Mouse (Mus musculus): ENCODE measurements around the gene Mrps6. TPM values are rescaled to one million over a fixed set of nuclear protein-coding genes. Genes with fewer than 3 reads are reported as not detected.

Gene Mrps6
- polyA plus RNA-seq (2015; fragmentation: Nextera tagmentation; extraction: Ambion mirVana): 60.3 and 61.2 TPM in 2 replicates

DNA sequence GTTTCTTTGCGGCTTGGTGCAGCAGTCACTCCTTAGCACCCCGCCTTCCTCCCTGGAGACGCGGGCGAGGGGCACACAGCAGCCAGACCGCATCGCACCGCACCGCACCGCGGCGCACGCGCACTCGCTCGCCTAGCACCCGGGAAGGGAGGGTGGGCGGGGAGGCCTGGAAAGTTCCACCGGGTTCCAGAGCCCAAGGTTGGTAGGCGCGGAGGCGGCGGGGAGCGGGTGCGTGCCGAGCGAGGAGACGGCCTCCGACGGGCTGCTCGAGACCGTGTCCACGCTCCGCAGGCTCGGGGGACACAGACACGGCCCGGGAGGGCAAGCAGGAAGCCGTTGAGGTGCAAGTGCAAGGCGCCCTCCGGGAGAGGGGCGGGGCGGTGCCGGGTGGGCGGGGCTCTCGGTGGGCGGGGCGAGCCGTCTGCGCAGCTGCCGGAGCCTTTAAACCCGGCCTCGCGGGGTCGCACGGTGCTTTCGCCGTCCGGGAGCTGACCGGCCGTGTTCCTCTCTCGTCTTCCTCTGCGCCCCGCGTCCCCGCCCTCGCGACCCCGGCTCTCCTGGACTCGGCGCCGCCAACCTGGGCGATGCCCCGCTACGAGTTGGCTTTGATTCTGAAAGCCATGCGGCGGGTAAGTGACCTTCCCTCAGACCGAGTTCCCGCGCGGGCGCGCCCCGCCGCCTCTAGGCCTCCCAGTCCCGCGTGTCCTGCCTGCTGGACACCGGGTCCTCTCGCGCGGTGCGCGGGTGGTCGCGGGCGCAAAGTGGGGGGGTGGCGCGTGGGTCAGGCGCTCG is at the start of gene Mrps6, which contains the start of the genes Gm49711 and Slc5a3:
TSS of gene Mrps6 (plus strand) at position 419 of the 792 bp plus-strand sequence.
TSS of gene Gm49711 (plus strand) at position 465 of the 792 bp plus-strand sequence.
TSS of gene Slc5a3 (plus strand) at position 471 of the 792 bp plus-strand sequence.
- Histone ChIP-seq H3K4me1 (replicated peaks; ENCODE audit: control insufficient read depth, insufficient read depth, low read length) (peaks cover 5% of the 10 kb centered on the region; the same call in 1 of the 2 replicates), H3K27me3 (ENCODE audit: control insufficient read depth, insufficient read depth, low read depth, low read length) (peaks cover 5% of the 10 kb centered on the region; the same call in 1 of the 2 replicates), H3K9me3 (ENCODE audit: control insufficient read depth, low read length) (peaks cover 12% of the 10 kb centered on the region), H3K4me3 (ENCODE audit: low read length) (peak within 1 kb of the TSS; percentile 89), H3K9ac (ENCODE audit: low read length) (peak within 1 kb of the TSS; percentile 79), H3K4me2 (ENCODE audit: low read depth, low read length) (peak within 1 kb of the TSS; percentile 97), H3K27ac (ENCODE audit: low read length) (peak within 1 kb of the TSS; percentile 44; the same call in 1 of the 2 replicates), H3K36me3 (ENCODE audit: control insufficient read depth, insufficient read depth, low read length) (no peaks in the 10 kb centered on the region)
- WGBS: under 1% methylated on average over 79 of the region's 99 CpGs
- ATAC-seq (ENCODE audit: low read depth): peak; percentile 96

DNA sequence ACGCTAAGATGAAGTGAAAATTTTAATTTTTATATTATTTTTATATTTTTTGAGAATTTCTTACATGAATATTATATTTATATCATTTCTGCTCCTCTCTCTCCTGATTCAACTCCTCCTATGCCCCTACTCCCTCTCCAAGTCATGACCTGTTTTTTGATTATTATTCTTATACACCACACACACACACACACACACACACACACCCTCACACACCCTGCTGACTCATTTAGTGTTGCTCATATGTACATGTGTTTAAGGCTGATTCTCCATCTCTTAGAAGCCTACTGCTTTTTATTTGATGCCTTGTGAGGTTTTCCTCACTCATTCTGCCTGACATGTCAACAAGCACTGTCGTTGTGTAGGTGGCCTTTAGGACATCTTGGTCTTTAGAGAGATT is 48.5 kb upstream of the Mrps6 start:
- Histone ChIP-seq H3K9ac (ENCODE audit: low read length) (no peak overlapping the region), H3K9me3 (ENCODE audit: control insufficient read depth, low read length) (no peaks in the 10 kb centered on the region), H3K4me1 (replicated peaks; ENCODE audit: control insufficient read depth, insufficient read depth, low read length) (no peaks in the 10 kb centered on the region), H3K27me3 (ENCODE audit: control insufficient read depth, insufficient read depth, low read depth, low read length) (no peaks in the 10 kb centered on the region), H3K4me3 (ENCODE audit: low read length) (no peak overlapping the region), H3K36me3 (ENCODE audit: control insufficient read depth, insufficient read depth, low read length) (no peaks in the 10 kb centered on the region), H3K4me2 (ENCODE audit: low read depth, low read length) (no peak overlapping the region), H3K27ac (ENCODE audit: low read length) (no peak overlapping the region)
- no peak for ATAC-seq (ENCODE audit: low read depth)
- WGBS: 90% methylated on average over 2 of the region's 2 CpGs

DNA sequence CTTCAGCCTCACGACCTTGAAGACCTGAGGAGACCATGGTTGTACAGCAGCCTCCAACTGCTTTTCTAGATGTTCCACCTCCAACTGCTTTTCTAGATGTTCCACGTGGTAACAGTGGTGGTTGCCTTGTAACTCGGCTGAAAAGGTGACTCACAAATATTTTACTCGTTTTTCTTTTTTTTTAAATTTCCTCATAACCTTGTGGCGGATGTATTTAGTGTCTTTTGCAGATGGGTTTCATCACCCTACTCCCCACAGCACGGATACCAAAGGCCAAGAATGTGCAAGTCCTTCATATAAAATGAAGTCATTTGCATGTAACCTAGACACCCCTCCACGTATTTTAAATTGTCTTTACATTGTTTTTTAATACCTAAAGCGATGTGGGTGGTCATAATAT is 41.3 kb upstream of the Mrps6 start:
- WGBS: 76% methylated on average over 8 of the region's 8 CpGs
- ATAC-seq (ENCODE audit: low read depth): no peak
- no peak overlapping the region for H3K4me2 ChIP-seq (ENCODE audit: low read depth, low read length)

DNA sequence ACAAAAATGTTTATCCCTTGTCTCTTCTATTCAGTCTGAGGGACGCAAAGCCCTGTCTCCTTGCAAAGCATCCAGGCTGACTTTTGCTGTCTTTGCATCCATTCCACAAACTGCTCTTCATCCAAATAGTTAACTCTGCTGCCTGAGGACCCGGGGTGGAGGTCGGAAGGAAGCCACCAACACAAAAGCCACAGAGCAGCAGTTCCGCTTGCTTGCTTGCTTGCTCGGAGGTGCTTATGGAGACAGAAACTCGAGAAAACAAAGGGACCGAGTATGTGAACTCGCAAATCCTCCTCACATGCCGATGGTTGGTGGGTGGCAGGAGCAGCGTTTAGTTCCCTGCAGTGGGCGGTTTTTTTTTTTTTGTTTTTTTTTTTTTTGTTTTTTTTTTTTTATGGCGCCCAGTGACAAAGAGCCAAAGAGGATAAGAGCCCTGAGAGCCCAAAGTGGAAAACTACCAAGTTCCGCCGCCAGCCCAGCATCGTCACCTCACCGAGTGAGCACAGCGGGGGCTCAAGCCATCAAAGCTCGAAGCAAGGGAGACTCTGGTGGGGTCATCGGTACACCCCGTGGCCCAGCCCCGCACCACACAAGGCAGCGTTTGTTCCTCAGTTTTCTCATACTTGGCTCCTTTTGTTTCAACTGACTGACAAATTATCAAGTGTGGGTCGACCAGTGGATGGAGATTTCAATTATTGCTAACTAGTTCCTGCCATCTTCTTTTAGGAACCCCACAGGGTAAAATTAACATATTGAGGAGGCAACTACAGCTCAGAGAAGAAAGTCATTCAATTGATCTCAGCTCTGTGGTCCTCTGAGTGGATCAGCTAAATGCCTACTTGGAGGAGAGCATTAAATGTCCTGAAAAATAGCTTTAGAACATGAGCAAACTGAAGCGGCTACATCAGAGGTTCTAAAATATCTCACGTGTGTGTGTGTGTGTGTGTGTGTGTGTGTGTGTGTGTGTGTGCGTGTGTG is 38.6 kb upstream of the Mrps6 start:
- Histone ChIP-seq H3K27me3 (ENCODE audit: control insufficient read depth, insufficient read depth, low read depth, low read length) (no peaks in the 10 kb centered on the region; the same call in 1 of the 2 replicates), H3K27ac (ENCODE audit: low read length) (peak overlapping the region; percentile 57), H3K4me3 (ENCODE audit: low read length) (peak overlapping the region; percentile 47), H3K4me1 (replicated peaks; ENCODE audit: control insufficient read depth, insufficient read depth, low read length) (peaks cover 6% of the 10 kb centered on the region; the same call in 1 of the 2 replicates), H3K36me3 (ENCODE audit: control insufficient read depth, insufficient read depth, low read length) (no peaks in the 10 kb centered on the region), H3K9me3 (ENCODE audit: control insufficient read depth, low read length) (no peaks in the 10 kb centered on the region), H3K9ac (ENCODE audit: low read length) (peak overlapping the region; percentile 67), H3K4me2 (ENCODE audit: low read depth, low read length) (peak overlapping the region; percentile 71)
- 8% methylated on average over 26 of the region's 26 CpGs for WGBS
- peak; percentile 56; the same call in 1 of the 2 replicates for ATAC-seq (ENCODE audit: low read depth)

More for the DNA sequence above, 41.3 kb upstream of the Mrps6 start:
- Histone ChIP-seq H3K27me3 (ENCODE audit: control insufficient read depth, insufficient read depth, low read depth, low read length) (no peaks in the 10 kb centered on the region; the same call in 1 of the 2 replicates), H3K4me1 (replicated peaks; ENCODE audit: control insufficient read depth, insufficient read depth, low read length) (peaks cover 6% of the 10 kb centered on the region; the same call in 1 of the 2 replicates), H3K4me3 (ENCODE audit: low read length) (no peak overlapping the region), H3K9me3 (ENCODE audit: control insufficient read depth, low read length) (no peaks in the 10 kb centered on the region), H3K36me3 (ENCODE audit: control insufficient read depth, insufficient read depth, low read length) (no peaks in the 10 kb centered on the region), H3K27ac (ENCODE audit: low read length) (no peak overlapping the region), H3K9ac (ENCODE audit: low read length) (no peak overlapping the region)

DNA sequence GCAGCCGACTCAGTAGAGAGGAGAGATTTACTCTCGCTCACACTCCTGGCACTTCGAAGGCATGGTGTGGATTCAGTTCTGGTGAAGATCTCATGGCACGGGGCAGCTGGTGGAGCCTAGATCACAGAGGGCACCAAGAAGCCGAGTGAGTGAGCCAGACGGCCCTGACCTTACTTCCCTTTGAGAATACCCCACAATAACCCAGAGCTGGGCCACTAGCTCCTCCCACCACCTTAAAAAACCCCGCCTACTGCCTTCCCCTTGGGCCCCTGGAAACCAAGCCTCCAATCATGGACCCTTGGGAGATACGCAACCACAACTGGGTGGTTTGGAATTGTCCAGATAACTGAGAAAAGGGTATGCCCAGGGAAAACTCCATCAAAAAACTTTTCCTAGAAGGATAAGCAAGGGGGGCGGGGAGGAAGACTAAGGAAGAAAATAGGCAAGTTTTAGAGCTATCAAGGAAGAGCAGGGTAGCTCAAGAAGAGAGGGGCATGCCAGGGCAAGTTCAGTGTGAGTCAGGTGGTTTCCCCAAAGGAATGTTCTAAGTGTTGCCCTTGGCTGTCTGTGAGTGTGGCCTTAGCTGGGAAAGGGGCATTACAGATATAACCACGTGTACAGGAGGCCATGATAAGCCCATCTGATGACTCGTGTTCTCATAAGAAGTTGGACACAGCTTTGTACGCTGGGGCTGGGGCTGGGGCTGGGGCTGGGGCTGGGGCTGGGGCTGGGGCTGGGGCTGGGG is 36.2 kb upstream of the Mrps6 start:
- Histone ChIP-seq H3K36me3 (ENCODE audit: control insufficient read depth, insufficient read depth, low read length) (no peaks in the 10 kb centered on the region), H3K27ac (ENCODE audit: low read length) (no peak overlapping the region)
- no peak for ATAC-seq (ENCODE audit: low read depth)

DNA sequence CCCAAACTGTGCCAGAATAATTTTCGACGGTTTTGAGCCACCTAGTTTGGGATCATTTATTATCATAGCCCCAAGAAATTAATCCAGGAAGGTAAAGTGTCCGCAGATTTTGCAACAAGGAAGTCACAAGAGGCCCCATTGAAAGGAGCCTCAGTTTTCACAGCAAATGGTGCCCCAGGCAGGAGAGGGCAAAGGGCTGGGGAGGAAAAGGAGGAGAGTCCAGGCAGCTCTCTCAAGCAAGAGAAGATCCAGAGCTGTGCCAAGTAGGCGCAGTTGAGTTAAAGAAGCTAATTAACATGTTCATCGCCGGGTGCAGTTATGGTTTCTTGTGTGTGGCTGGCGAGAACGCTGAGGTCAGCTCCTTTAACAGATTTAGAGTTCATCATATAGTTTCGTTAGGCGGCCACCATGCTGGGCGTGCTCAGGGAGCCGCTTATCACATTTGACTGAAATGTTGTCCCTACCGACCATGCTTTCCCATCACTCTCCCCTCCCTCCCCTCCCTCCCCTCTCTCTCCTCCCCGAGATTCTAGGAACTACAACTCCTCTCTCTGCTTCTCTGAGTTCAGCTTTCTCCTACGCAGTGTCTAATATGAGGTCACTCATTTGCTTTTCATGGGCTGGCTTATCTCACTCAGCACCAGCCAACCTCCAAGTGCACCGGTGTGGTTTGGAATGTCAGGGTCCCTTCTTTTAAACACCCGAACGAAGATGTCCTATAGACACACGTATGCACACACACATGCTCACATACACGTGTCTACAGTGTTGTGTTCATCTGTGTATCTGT is 35.4 kb upstream of the Mrps6 start:
- no peak overlapping the region for H3K27ac ChIP-seq (ENCODE audit: low read length)
- WGBS: 54% methylated on average over 20 of the region's 20 CpGs
- H3K9ac ChIP-seq (ENCODE audit: low read length): no peak overlapping the region
- H3K4me3 ChIP-seq (ENCODE audit: low read length): no peak overlapping the region
- H3K9me3 ChIP-seq (ENCODE audit: control insufficient read depth, low read length): no peaks in the 10 kb centered on the region
- H3K4me1 ChIP-seq (replicated peaks; ENCODE audit: control insufficient read depth, insufficient read depth, low read length): peaks cover 6% of the 10 kb centered on the region; the same call in 1 of the 2 replicates
- H3K4me2 ChIP-seq (ENCODE audit: low read depth, low read length): no peak overlapping the region
- H3K27me3 ChIP-seq (ENCODE audit: control insufficient read depth, insufficient read depth, low read depth, low read length): peaks cover 2% of the 10 kb centered on the region; the same call in 1 of the 2 replicates
- H3K36me3 ChIP-seq (ENCODE audit: control insufficient read depth, insufficient read depth, low read length): no peaks in the 10 kb centered on the region
- no peak for ATAC-seq (ENCODE audit: low read depth)

More for the DNA sequence above, 36.2 kb upstream of the Mrps6 start:
- Histone ChIP-seq H3K27me3 (ENCODE audit: control insufficient read depth, insufficient read depth, low read depth, low read length) (peaks cover under 1% of the 10 kb centered on the region; the same call in 1 of the 2 replicates), H3K4me2 (ENCODE audit: low read depth, low read length) (no peak overlapping the region), H3K4me3 (ENCODE audit: low read length) (no peak overlapping the region), H3K9me3 (ENCODE audit: control insufficient read depth, low read length) (no peaks in the 10 kb centered on the region), H3K4me1 (replicated peaks; ENCODE audit: control insufficient read depth, insufficient read depth, low read length) (peaks cover 6% of the 10 kb centered on the region; the same call in 1 of the 2 replicates), H3K9ac (ENCODE audit: low read length) (no peak overlapping the region)
- 75% methylated on average over 12 of the region's 12 CpGs for WGBS

DNA sequence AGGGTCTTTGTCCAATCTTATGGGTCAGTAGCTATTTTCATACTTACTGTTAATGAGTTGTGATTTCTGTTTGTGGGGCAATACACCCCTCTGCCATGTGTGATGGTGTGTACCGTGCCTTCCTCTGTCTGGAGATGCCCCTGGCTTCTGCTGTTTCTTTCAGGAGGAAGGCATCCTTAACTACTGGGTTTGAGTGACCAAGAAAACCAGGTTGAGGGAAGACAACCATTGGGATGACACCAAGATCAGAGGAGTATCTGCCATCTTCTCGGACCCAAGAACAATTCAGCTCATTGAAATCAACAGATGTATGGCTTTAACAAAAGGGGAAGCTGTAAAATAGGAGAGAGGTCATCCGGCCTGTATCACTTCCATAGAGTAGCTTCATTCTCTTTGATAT is 24.8 kb upstream of the Mrps6 start:
- no peak for ATAC-seq (ENCODE audit: low read depth)
- Histone ChIP-seq H3K9me3 (ENCODE audit: control insufficient read depth, low read length) (no peaks in the 10 kb centered on the region), H3K4me2 (ENCODE audit: low read depth, low read length) (no peak overlapping the region), H3K9ac (ENCODE audit: low read length) (no peak overlapping the region), H3K4me1 (replicated peaks; ENCODE audit: control insufficient read depth, insufficient read depth, low read length) (no peaks in the 10 kb centered on the region), H3K27ac (ENCODE audit: low read length) (no peak overlapping the region), H3K4me3 (ENCODE audit: low read length) (no peak overlapping the region), H3K27me3 (ENCODE audit: control insufficient read depth, insufficient read depth, low read depth, low read length) (no peaks in the 10 kb centered on the region; the same call in 1 of the 2 replicates), H3K36me3 (ENCODE audit: control insufficient read depth, insufficient read depth, low read length) (no peaks in the 10 kb centered on the region)
- 82% methylated on average over 3 of the region's 3 CpGs for WGBS

DNA sequence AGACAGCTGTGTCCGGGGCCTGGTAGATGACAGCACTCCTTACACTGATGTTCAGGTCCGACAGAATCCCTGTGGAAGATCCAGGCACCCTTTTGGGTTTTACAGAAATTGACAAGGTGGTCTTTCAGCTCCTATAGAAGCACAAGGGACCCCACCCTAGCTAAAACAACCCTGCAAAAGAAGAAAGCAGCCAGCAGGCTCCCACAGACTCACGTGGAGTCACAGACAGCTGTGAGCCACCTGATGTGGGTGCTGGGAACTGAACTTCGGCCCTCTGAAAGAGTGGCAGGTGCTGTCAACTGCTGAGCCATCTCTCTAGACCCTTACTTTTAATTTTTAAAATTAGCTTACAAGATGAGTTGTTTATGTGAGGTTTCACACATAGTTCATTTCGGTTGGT is 23.4 kb upstream of the Mrps6 start:
- Histone ChIP-seq H3K27ac (ENCODE audit: low read length) (no peak overlapping the region), H3K4me3 (ENCODE audit: low read length) (no peak overlapping the region), H3K4me2 (ENCODE audit: low read depth, low read length) (no peak overlapping the region), H3K4me1 (replicated peaks; ENCODE audit: control insufficient read depth, insufficient read depth, low read length) (no peaks in the 10 kb centered on the region), H3K9me3 (ENCODE audit: control insufficient read depth, low read length) (no peaks in the 10 kb centered on the region), H3K36me3 (ENCODE audit: control insufficient read depth, insufficient read depth, low read length) (no peaks in the 10 kb centered on the region), H3K27me3 (ENCODE audit: control insufficient read depth, insufficient read depth, low read depth, low read length) (no peaks in the 10 kb centered on the region; the same call in 1 of the 2 replicates), H3K9ac (ENCODE audit: low read length) (no peak overlapping the region)
- WGBS: 71% methylated on average over 5 of the region's 5 CpGs
- no peak for ATAC-seq (ENCODE audit: low read depth)
